Mouse (Mus musculus): ENCODE data around the gene Oas1h. TPM values are rescaled to one million over a fixed set of nuclear protein-coding genes. Genes with fewer than 3 reads are reported as not detected.
"Not testable (repeated sequence)": the region's sequence is repeated elsewhere in the genome, so short reads cannot be mapped to it uniquely, and the experiment has no call there.

Oas1h gene
- total RNA-seq, 2 experiments from 2014 or later, result not detected

DNA sequence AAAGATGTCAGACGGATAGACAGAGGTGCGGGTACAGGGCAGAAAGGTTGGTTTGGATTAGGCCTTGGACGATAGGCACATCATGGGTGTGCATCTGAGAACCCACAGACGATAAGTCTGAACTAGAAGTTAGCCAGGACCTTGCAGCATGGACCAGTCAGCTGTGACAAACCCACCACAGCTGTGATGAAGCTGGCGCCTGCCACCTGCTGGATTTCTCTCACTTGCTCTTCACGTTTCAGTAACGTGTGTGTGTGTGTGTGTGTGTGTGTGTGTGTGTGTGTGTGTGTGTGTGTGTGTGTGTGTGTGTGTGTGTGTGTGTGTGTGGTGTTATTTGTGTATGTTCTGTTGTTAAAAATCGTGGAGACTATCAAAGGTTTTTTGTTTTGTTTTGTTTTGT, 53.0 kb downstream of the Oas1h start, which contains the start of gene Oas1d:
TSS of gene Oas1d (plus strand) at position 333 of the 400 bp plus-strand sequence.
- DNase-seq; intact Hi-C loops (cut with DNase I; ENCODE audit: low total_unique reads): not testable (repeated sequence)

DNA sequence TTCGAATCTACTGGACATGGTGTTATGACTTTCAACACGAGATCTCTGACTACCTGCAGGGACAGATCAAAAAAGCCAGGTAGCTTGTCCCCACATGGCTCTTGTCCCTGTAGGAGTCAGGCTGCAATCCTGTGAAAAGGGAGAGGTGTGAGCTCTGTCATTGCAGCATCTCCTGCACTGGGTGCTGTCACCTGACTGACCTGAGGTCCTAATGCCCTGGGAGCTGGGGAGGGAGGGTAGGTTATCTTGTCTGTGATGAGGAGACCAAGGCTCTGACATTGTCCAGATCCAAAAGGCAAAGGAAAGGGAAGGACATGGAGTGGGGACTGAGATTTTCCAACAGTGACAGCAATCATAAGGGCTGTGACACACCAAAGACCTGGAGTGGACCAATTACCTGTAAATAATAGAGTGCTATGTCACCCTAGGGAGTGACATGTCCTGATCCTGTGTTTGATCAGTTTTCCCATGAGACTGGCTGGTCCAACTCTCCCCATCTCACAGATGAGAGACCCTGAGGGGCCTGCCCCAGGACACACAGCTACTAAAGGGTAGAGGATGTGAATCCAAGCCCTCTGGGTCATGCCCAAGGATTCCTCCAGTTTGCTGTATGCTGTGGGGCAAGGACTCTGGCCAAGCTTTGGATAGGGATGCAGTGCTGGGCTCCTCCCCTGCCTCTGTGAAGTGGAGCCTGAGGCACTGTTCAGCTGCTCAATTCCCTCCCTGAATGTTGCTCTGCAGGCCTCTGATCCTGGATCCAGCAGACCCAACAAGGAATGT, 58.1 kb downstream of the Oas1h start:
- intact Hi-C loops (cut with DNase I; ENCODE audit: low total_unique reads), result not testable (repeated sequence)

DNA sequence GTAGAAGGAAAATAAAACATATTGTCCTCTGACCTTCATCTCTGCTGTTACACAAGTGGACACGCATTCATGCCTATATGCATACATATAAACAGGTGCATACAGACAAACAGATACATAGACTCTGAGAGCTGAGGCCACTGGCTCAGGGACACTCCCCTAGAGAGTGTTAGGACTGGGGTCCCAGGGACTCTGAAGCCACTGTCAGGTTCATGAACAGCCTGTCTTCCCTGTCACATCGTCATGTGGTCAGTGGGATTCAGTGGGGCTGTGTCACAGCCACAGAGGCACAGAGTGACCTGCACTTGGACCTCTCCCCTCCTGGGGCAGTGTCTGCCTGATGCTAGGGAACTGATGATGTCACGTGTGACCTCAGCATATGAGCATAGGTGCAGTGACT, 59.1 kb downstream of the Oas1h start:
- DNase-seq, result no peak
- intact Hi-C loops (cut with DNase I; ENCODE audit: low total_unique reads), result no loop called here

More for the DNA sequence above, 58.1 kb downstream of the Oas1h start:
- not testable (repeated sequence) for DNase-seq

Small RNA genes lying within 50 kb of the gene (microRNA-seq; reads per million reads assigned to microRNA genes)
- 0 reads per million in 2 experiments for gene Gm22907

Other genes with a start within 250 kb of the Oas1h start
- gene Rita1, start 248.8 kb upstream of the Oas1h start, total RNA-seq (2021), result 1 to 10 TPM; 4.3 to 5.3 TPM
- gene Ddx54, start 248.7 kb upstream of the Oas1h start, total RNA-seq (2021), result 10 to 100 TPM; 20.1 to 22.3 TPM
- gene Cfap73, start 227.2 kb upstream of the Oas1h start, total RNA-seq (2021), result not detected
- gene Rasal1, start 212.6 kb upstream of the Oas1h start, total RNA-seq (2021), result not detected
- under 1 TPM; 0.66 to 0.76 TPM for gene Dtx1, start 149.5 kb upstream of the Oas1h start, total RNA-seq (2021)
- under 1 TPM in 1 of 2 experiments, not detected in 1; 0.13 TPM for gene Oas2, start 111.6 kb upstream of the Oas1h start, total RNA-seq (2021)
- gene Oas3, start 83.8 kb upstream of the Oas1h start, total RNA-seq (2021), result not detected
- not detected for gene Oas1e, start 65.9 kb upstream of the Oas1h start, total RNA-seq (2021)
- under 1 TPM; 0.35 to 0.38 TPM for gene Oas1c, start 48.9 kb upstream of the Oas1h start, total RNA-seq (2021)
- gene Oas1f, start 14.1 kb upstream of the Oas1h start, total RNA-seq (2021), result not detected
- under 1 TPM in 1 of 2 experiments, not detected in 1; 0.16 TPM for gene Oas1g, start 26.2 kb downstream of the Oas1h start, total RNA-seq (2021)
- gene Oas1a, start 46.1 kb downstream of the Oas1h start, total RNA-seq (2021), result not detected
- not detected for gene Oas1d, start 53.1 kb downstream of the Oas1h start, total RNA-seq (2021)
- gene Rph3a, start 148.7 kb downstream of the Oas1h start, total RNA-seq (2021), result under 1 TPM in 1 of 2 experiments, not detected in 1; 0.06 TPM